In the genomic region with DNA sequence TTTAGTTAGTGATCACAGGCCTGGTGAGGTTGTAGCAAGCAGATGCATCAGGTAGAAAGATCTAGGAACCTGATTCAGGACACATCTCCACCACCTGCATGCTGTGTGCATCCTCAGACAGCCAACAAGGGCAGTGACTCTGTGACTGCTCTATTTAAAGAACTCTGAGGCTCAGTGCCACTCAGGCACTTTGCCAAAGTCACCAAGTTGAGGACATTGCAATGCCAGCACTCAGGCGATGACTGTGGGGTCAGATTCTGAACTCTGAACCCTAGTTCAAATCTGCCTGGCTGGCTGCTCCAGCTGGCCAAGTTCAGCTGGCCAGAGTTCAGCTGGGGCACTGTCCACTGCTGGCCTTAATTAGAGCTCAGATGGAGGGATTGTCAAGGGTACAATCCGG, we compare ENCODE assay signal across 9 mouse cellular contexts. TPM values are rescaled to one million over a fixed set of nuclear protein-coding genes. Genes with fewer than 3 reads are reported as not detected.
A peak's percentile ranks its signal among the peaks of the same experiment; 100 is the strongest.
DNase-seq lines count a peak whose midpoint lies in the region; ATAC-seq and TF ChIP-seq lines count a peak whose summit lies in the region.
"Had no signal": no experiment of that assay in that cellular context is flagged by ENCODE, and none has a peak within 500 bp of the region (broad histone marks: within the 10 kb centered on the region; RNA-seq: fewer than 3 reads in every experiment).

No protein-coding gene starts in this region.

- intact Hi-C loops in gastrocnemius, adult 2 months (cut with DNase I), result loop anchor here (2.0 kb wide), 1 partner anchor 21 kb away; no protein-coding TSS in a partner anchor

- no peaks in the 10 kb centered on the region for H3K27me3 ChIP-seq in small intestine, adult 2 months (ENCODE audit: control insufficient read depth, insufficient read depth, low read length)
- H3K27me3 ChIP-seq in intestine, embryonic 16.5 days (replicated peaks; ENCODE audit: control insufficient read depth, insufficient read depth, low read length), result no peaks in the 10 kb centered on the region
- H3K27me3 ChIP-seq in forebrain, embryonic 14.5 days (replicated peaks; ENCODE audit: control insufficient read depth, insufficient read depth, low read length), result no peaks in the 10 kb centered on the region
- H3K27me3 ChIP-seq: limb, embryonic 12.5 days had no signal

- H3K4me2 ChIP-seq in intestine, embryonic 16.5 days (ENCODE audit: low read depth, low read length), result no peak overlapping the region
- H3K4me2 ChIP-seq in forebrain, embryonic 14.5 days (ENCODE audit: low read length), result no peak overlapping the region
- H3K4me2 ChIP-seq: limb, embryonic 12.5 days had no signal

- no peaks in the 10 kb centered on the region for H3K9me3 ChIP-seq in intestine, embryonic 16.5 days (ENCODE audit: control insufficient read depth, low read length)
- no peaks in the 10 kb centered on the region for H3K9me3 ChIP-seq in forebrain, embryonic 14.5 days (replicated peaks; ENCODE audit: control insufficient read depth, low read length)
- H3K9me3 ChIP-seq: limb, embryonic 12.5 days had no signal

- ATAC-seq in intestine, embryonic 16.5 days, result no peak
- ATAC-seq in forebrain, embryonic 14.5 days, result no peak

- WGBS in small intestine, adult 2 months, result 22% methylated on average over 2 of the region's 2 CpGs
- 84% methylated on average over 2 of the region's 2 CpGs for WGBS in intestine, embryonic 16.5 days
- WGBS in forebrain, embryonic 14.5 days, result 94% methylated on average over 2 of the region's 2 CpGs

- peak overlapping the region; percentile 78 for H3K27ac ChIP-seq in gastrocnemius, adult 2 months
- H3K27ac ChIP-seq in small intestine, adult 2 months (ENCODE audit: insufficient read depth, low read depth, low read length), result peak overlapping the region; percentile 96
- no peak overlapping the region for H3K27ac ChIP-seq in intestine, embryonic 16.5 days (ENCODE audit: low read length)
- no peak overlapping the region for H3K27ac ChIP-seq in forebrain, embryonic 14.5 days (ENCODE audit: low read depth, low read length)
- H3K27ac ChIP-seq: limb, embryonic 12.5 days had no signal

- H3K4me3 ChIP-seq in gastrocnemius, adult 2 months, result peak overlapping the region; percentile 28
- no peak overlapping the region for H3K4me3 ChIP-seq in small intestine, adult 2 months (ENCODE audit: low read depth, low read length)
- H3K4me3 ChIP-seq in intestine, embryonic 16.5 days (ENCODE audit: low read length), result no peak overlapping the region
- no peak overlapping the region for H3K4me3 ChIP-seq in forebrain, embryonic 14.5 days (ENCODE audit: low read depth, low read length)
- H3K4me3 ChIP-seq: limb, embryonic 12.5 days had no signal

- DNase-seq in layer of hippocampus, adult 9-11 months, result peak; percentile 47
- DNase-seq in layer of hippocampus, postnatal 14 days (ENCODE audit: low spot score in 2 of 2), result no peak
- peak; percentile 84 for DNase-seq in gastrocnemius, adult 2 months
- peak; percentile 95 for DNase-seq in kidney, adult 8-10 months
- no peak for DNase-seq in forebrain, embryonic 14.5 days (ENCODE audit: low spot score)
- DNase-seq in urinary bladder, postnatal 4 days (ENCODE audit: low spot score in 2 of 2), result no peak

- H3K36me3 ChIP-seq in small intestine, adult 2 months (ENCODE audit: control insufficient read depth, insufficient read depth, low read length), result no peaks in the 10 kb centered on the region
- no peaks in the 10 kb centered on the region for H3K36me3 ChIP-seq in intestine, embryonic 16.5 days (ENCODE audit: control insufficient read depth, insufficient read depth, low read length)
- H3K36me3 ChIP-seq in forebrain, embryonic 14.5 days (ENCODE audit: control insufficient read depth, insufficient read depth, low read length), result no peaks in the 10 kb centered on the region
- H3K36me3 ChIP-seq: limb, embryonic 12.5 days had no signal

- no peak for TF ChIP-seq POLR2A in small intestine, adult 2 months (IDR thresholded peaks at IDR 0.05; ENCODE audit: low read depth, low read length)

- no peak overlapping the region for H3K9ac ChIP-seq in intestine, embryonic 16.5 days (ENCODE audit: low read depth, low read length)
- H3K9ac ChIP-seq in forebrain, embryonic 14.5 days (ENCODE audit: low read length), result no peak overlapping the region
- H3K9ac ChIP-seq: limb, embryonic 12.5 days had no signal

- H3K4me1 ChIP-seq in small intestine, adult 2 months (ENCODE audit: control insufficient read depth, insufficient read depth, insufficient read length, low read length), result peaks cover 52% of the 10 kb centered on the region
- peaks cover 8% of the 10 kb centered on the region for H3K4me1 ChIP-seq in intestine, embryonic 16.5 days (ENCODE audit: control insufficient read depth, insufficient read depth, low read length)
- H3K4me1 ChIP-seq in forebrain, embryonic 14.5 days (ENCODE audit: control insufficient read depth, insufficient read depth, low read length), result no peaks in the 10 kb centered on the region

- TF ChIP-seq CTCF in gastrocnemius, adult 2 months (IDR thresholded peaks at IDR 0.05), result no peak
- no peak for TF ChIP-seq CTCF in small intestine, adult 2 months (IDR thresholded peaks at IDR 0.05; ENCODE audit: extremely low read depth, insufficient read length, insufficient replicate concordance, low read depth, low read length)

RNA-seq across cellular contexts. Expression of a gene that starts 22.3 kb away (rescaled TPM):
- 10 to 100 TPM; 43.9 to 56.6 TPM for total RNA-seq in layer of hippocampus, postnatal 14 days (2021)
- 100 to 1,000 TPM; 111 to 117 TPM for total RNA-seq in gastrocnemius, adult 2 months (2021)
- 302 and 331 TPM in 2 replicates for polyA plus RNA-seq in small intestine, adult 2 months (2012; rRNA removed)
- polyA plus RNA-seq in intestine, embryonic 16.5 days (2015; fragmentation: Nextera tagmentation; extraction: Ambion mirVana), result 163 and 188 TPM in 2 replicates
- 62.6 and 72.3 TPM in 2 replicates for polyA plus RNA-seq in forebrain, embryonic 14.5 days (2014; fragmentation: Nextera tagmentation; extraction: Ambion mirVana)

RNA-seq across cellular contexts. Expression of a gene that starts 34.9 kb away (rescaled TPM):
- total RNA-seq in layer of hippocampus, postnatal 14 days (2021), result under 1 TPM; 0.31 to 0.44 TPM
- not detected for total RNA-seq in gastrocnemius, adult 2 months (2021)
- 0.06 and 0.22 TPM in 2 replicates for polyA plus RNA-seq in small intestine, adult 2 months (2012; rRNA removed)
- 0.05 and 0.06 TPM in 2 replicates for polyA plus RNA-seq in intestine, embryonic 16.5 days (2015; fragmentation: Nextera tagmentation; extraction: Ambion mirVana)
- not detected in 2 replicates for polyA plus RNA-seq in forebrain, embryonic 14.5 days (2014; fragmentation: Nextera tagmentation; extraction: Ambion mirVana)
- polyA plus RNA-seq: limb, embryonic 12.5 days had no signal

Comparison
In these comparisons a context has a peak if more than half of its experiments do, and no peak if none do; other contexts are left out.
1. DNase-seq: peak in layer of hippocampus, adult 9-11 months (single experiment), gastrocnemius, adult 2 months (single experiment) and kidney, adult 8-10 months (2 of 2); none in layer of hippocampus, postnatal 14 days (0 of 2), forebrain, embryonic 14.5 days (single experiment) and urinary bladder, postnatal 4 days (0 of 2).
2. H3K27ac ChIP-seq: peak in gastrocnemius, adult 2 months (single experiment) and small intestine, adult 2 months (single experiment); none in intestine, embryonic 16.5 days (single experiment) and forebrain, embryonic 14.5 days (single experiment).